Mouse (Mus musculus): ENCODE results near the gene Tpra1.

DNA sequence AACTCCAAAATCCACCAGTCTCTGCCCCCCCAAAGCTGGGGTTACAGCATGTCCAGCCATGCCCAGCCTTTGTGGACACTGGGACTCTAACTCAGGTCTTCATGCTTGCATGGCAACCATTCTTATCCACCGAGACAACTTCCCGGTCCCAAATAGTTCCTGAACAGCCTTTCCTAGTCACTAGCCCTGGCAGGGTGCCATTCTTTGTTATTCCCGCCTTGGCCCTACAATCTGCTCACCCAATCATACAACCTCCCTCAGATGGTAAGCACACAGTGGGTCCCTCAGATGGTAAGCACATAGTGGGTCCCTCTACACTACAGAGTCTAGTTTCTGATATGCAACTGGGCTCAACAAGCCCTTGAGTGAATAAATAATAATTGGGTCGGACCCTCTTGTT lies 31.5 kb upstream of the Tpra1 start:
- TF ChIP-seq CTCF (IDR thresholded peaks at IDR 0.05; ENCODE audit: insufficient read depth, low read depth, low read length) (no peak), POLR2A (IDR thresholded peaks at IDR 0.05; ENCODE audit: insufficient read depth, low read depth, low read length) (no peak)
